8 mouse cellular contexts compared by ENCODE assay signal in the genomic region with DNA sequence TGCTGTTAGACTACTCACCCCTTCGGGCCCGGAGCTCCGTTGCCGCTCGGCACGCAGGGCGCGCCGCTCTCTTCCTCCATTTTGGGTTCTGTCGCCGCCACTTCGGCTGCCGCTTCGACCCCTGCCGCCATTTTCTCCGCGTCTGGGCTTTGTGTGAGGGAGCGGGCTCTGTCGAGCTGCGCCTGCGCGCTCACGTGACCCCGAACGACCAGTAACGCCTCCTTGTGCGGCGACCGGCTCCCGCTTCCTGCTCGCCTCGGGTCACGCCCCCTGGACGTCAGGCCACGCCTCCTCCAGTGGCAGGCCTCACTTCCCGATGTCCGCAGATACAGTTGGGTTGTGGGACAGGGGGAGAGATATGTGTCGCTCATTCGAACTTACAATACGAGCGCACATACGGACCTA. TPM values are rescaled to one million over a fixed set of nuclear protein-coding genes. Genes with fewer than 3 reads are reported as not detected.
A peak's percentile ranks its signal among the peaks of the same experiment; 100 is the strongest.
DNase-seq lines count a peak whose midpoint lies in the region; ATAC-seq and TF ChIP-seq lines count a peak whose summit lies in the region.

No protein-coding gene starts in this region.

- peaks cover 43% of the 10 kb centered on the region for H3K36me3 ChIP-seq in E14TG2a.4 (ENCODE audit: insufficient read depth, low read length)
- H3K36me3 ChIP-seq in forebrain, embryonic 12.5 days (replicated peaks) = peaks cover 7% of the 10 kb centered on the region; the same call in 1 of the 2 replicates
- H3K36me3 ChIP-seq in liver, postnatal 0 days (replicated peaks; ENCODE audit: insufficient read depth, low read length) = peaks cover 17% of the 10 kb centered on the region
- no peaks in the 10 kb centered on the region for H3K36me3 ChIP-seq in neural tube, embryonic 14.5 days (ENCODE audit: control insufficient read depth, insufficient read depth, low read length)

- no peak for TF ChIP-seq EP300 in liver, postnatal 0 days (IDR thresholded peaks at IDR 0.05; ENCODE audit: low read depth)

- H3K27me3 ChIP-seq in E14TG2a.4 (ENCODE audit: insufficient read depth, low read length) = no peaks in the 10 kb centered on the region
- no peaks in the 10 kb centered on the region for H3K27me3 ChIP-seq in forebrain, embryonic 12.5 days
- H3K27me3 ChIP-seq in liver, postnatal 0 days (ENCODE audit: insufficient read depth, low read length) = no peaks in the 10 kb centered on the region
- H3K27me3 ChIP-seq in neural tube, embryonic 14.5 days (ENCODE audit: control insufficient read depth, insufficient read depth, low read length) = no peaks in the 10 kb centered on the region

- peak overlapping the region; percentile 96 for H3K4me3 ChIP-seq in E14TG2a.4 (replicated peaks; ENCODE audit: low read length)
- peak overlapping the region; percentile 88 for H3K4me3 ChIP-seq in forebrain, embryonic 12.5 days (replicated peaks)
- H3K4me3 ChIP-seq in liver, postnatal 0 days (ENCODE audit: low read depth, low read length) = peak overlapping the region; percentile 60
- H3K4me3 ChIP-seq in neural tube, embryonic 14.5 days (ENCODE audit: low read depth, low read length) = peak overlapping the region; percentile 94

- DNase-seq in c-Kit-positive CD71-positive TER-119-positive erythroid progenitor cells, embryonic 14.5 days (ENCODE audit: low spot score) = peak; percentile 93
- peak; percentile 99 for DNase-seq in heart, postnatal 10 days
- DNase-seq in large intestine, adult 2 months (ENCODE audit: low read depth, low spot score) = peak; percentile 82
- DNase-seq in liver, postnatal 0 days = peak; percentile 99
- peak; percentile 100 for DNase-seq in testis, postnatal 10 days (ENCODE audit: low spot score)

- TF ChIP-seq CTCF in E14TG2a.4 (conservative IDR thresholded peaks at IDR 0.05; ENCODE audit: low read length) = no peak
- no peak for TF ChIP-seq CTCF in liver, postnatal 0 days (IDR thresholded peaks at IDR 0.05; ENCODE audit: low read depth)

- no peaks in the 10 kb centered on the region for H3K9me3 ChIP-seq in E14TG2a.4 (ENCODE audit: low read length)
- H3K9me3 ChIP-seq in forebrain, embryonic 12.5 days = no peaks in the 10 kb centered on the region
- no peaks in the 10 kb centered on the region for H3K9me3 ChIP-seq in liver, postnatal 0 days (ENCODE audit: low read length)
- H3K9me3 ChIP-seq in neural tube, embryonic 14.5 days (ENCODE audit: control insufficient read depth, low read length) = no peaks in the 10 kb centered on the region

- H3K4me2 ChIP-seq in forebrain, embryonic 12.5 days = peak overlapping the region; percentile 93
- peak overlapping the region; percentile 94 for H3K4me2 ChIP-seq in liver, postnatal 0 days (ENCODE audit: low read depth, low read length)
- H3K4me2 ChIP-seq in neural tube, embryonic 14.5 days (ENCODE audit: low read depth, low read length) = peak overlapping the region; percentile 94

- peak overlapping the region; percentile 97 for H3K9ac ChIP-seq in forebrain, embryonic 12.5 days
- peak overlapping the region; percentile 81 for H3K9ac ChIP-seq in liver, postnatal 0 days (replicated peaks)
- peak overlapping the region; percentile 96 for H3K9ac ChIP-seq in neural tube, embryonic 14.5 days (replicated peaks; ENCODE audit: low read depth, low read length)

- peak; percentile 97 for ATAC-seq in forebrain, embryonic 12.5 days (ENCODE audit: low FRiP score)
- peak; percentile 99 for ATAC-seq in liver, postnatal 0 days
- peak; percentile 97 for ATAC-seq in neural tube, embryonic 14.5 days (ENCODE audit: low read depth)

- peak overlapping the region; percentile 95 for H3K27ac ChIP-seq in forebrain, embryonic 12.5 days
- H3K27ac ChIP-seq in liver, postnatal 0 days (ENCODE audit: low read depth) = peak overlapping the region; percentile 84
- H3K27ac ChIP-seq in neural tube, embryonic 14.5 days (ENCODE audit: low read depth, low read length) = peak overlapping the region; percentile 95

- under 1% methylated on average over 42 of the region's 42 CpGs for WGBS in forebrain, embryonic 12.5 days
- under 1% methylated on average over 42 of the region's 42 CpGs for WGBS in large intestine, adult 2 months
- WGBS in liver, postnatal 0 days (ENCODE audit: insufficient replicate concordance) = 2% methylated on average over 42 of the region's 42 CpGs
- under 1% methylated on average over 42 of the region's 42 CpGs for WGBS in neural tube, embryonic 14.5 days

- H3K4me1 ChIP-seq in E14TG2a.4 (replicated peaks; ENCODE audit: low read depth, low read length) = peaks cover 42% of the 10 kb centered on the region
- peaks cover 33% of the 10 kb centered on the region for H3K4me1 ChIP-seq in forebrain, embryonic 12.5 days
- peaks cover 36% of the 10 kb centered on the region for H3K4me1 ChIP-seq in liver, postnatal 0 days (ENCODE audit: insufficient read depth)
- peaks cover 29% of the 10 kb centered on the region for H3K4me1 ChIP-seq in neural tube, embryonic 14.5 days (ENCODE audit: control insufficient read depth, insufficient read depth, low read length)

- intact Hi-C loops in heart, postnatal 10 days (cut with DNase I) = loop anchor here (2.0 to 10.0 kb wide), 2 partner anchors 34 to 440 kb away; a partner anchor contains a TSS

RNA-seq across cellular contexts. Expression of a gene that starts 1.4 kb away (rescaled TPM):
- polyA plus RNA-seq in forebrain, embryonic 12.5 days (2016; fragmentation: Nextera tagmentation; extraction: Ambion mirVana) = 490 and 547 TPM in 2 replicates
- 100 to 1,000 TPM; 127 to 144 TPM for total RNA-seq in heart, postnatal 10 days (2021)
- polyA plus RNA-seq in large intestine, adult 2 months (2012; rRNA removed) = 49.2 and 52.1 TPM in 2 replicates
- 91.9 and 96.6 TPM in 2 replicates for polyA plus RNA-seq in liver, postnatal 0 days (2015; fragmentation: Nextera tagmentation; extraction: Ambion mirVana)
- polyA plus RNA-seq in neural tube, embryonic 14.5 days (2014; fragmentation: Nextera tagmentation; extraction: Ambion mirVana) = 172 and 220 TPM in 2 replicates

RNA-seq across cellular contexts. Expression of a gene that starts 33.2 kb away (rescaled TPM):
- 42.4 and 48.7 TPM in 2 replicates for polyA plus RNA-seq in forebrain, embryonic 12.5 days (2016; fragmentation: Nextera tagmentation; extraction: Ambion mirVana)
- total RNA-seq in heart, postnatal 10 days (2021) = 100 to 1,000 TPM; 120 to 121 TPM
- 53.8 and 55.5 TPM in 2 replicates for polyA plus RNA-seq in large intestine, adult 2 months (2012; rRNA removed)
- polyA plus RNA-seq in liver, postnatal 0 days (2015; fragmentation: Nextera tagmentation; extraction: Ambion mirVana) = 137 and 144 TPM in 2 replicates
- polyA plus RNA-seq in neural tube, embryonic 14.5 days (2014; fragmentation: Nextera tagmentation; extraction: Ambion mirVana) = 69.1 and 73.5 TPM in 2 replicates

RNA-seq across cellular contexts. Expression of a gene that starts 47.4 kb away (rescaled TPM):
- 0.72 and 0.95 TPM in 2 replicates for polyA plus RNA-seq in forebrain, embryonic 12.5 days (2016; fragmentation: Nextera tagmentation; extraction: Ambion mirVana)
- under 1 TPM in 1 of 2 experiments, not detected in 1; 0.47 TPM for total RNA-seq in heart, postnatal 10 days (2021)
- 1.5 and 1.7 TPM in 2 replicates for polyA plus RNA-seq in large intestine, adult 2 months (2012; rRNA removed)
- polyA plus RNA-seq in liver, postnatal 0 days (2015; fragmentation: Nextera tagmentation; extraction: Ambion mirVana) = 5.7 TPM in 2 replicates
- polyA plus RNA-seq in neural tube, embryonic 14.5 days (2014; fragmentation: Nextera tagmentation; extraction: Ambion mirVana) = 0.68 and 0.71 TPM in 2 replicates

RNA-seq across cellular contexts. Expression of a gene that starts 56.4 kb away (rescaled TPM):
- 50.6 and 52.7 TPM in 2 replicates for polyA plus RNA-seq in forebrain, embryonic 12.5 days (2016; fragmentation: Nextera tagmentation; extraction: Ambion mirVana)
- 10 to 100 TPM; 18.9 to 19.8 TPM for total RNA-seq in heart, postnatal 10 days (2021)
- polyA plus RNA-seq in large intestine, adult 2 months (2012; rRNA removed) = 31.2 and 31.4 TPM in 2 replicates
- polyA plus RNA-seq in liver, postnatal 0 days (2015; fragmentation: Nextera tagmentation; extraction: Ambion mirVana) = 13.7 and 14.3 TPM in 2 replicates
- 91.1 and 111 TPM in 2 replicates for polyA plus RNA-seq in neural tube, embryonic 14.5 days (2014; fragmentation: Nextera tagmentation; extraction: Ambion mirVana)

Comparison
In these comparisons a context has a peak if more than half of its experiments do, and no peak if none do; other contexts are left out.
1. Peak in every context shown above with its lines: DNase-seq, ATAC-seq, H3K4me3 ChIP-seq and H3K27ac ChIP-seq.